Mouse (Mus musculus): Measurements from ENCODE around the gene 4930558K02Rik. TPM values are rescaled to one million over a fixed set of nuclear protein-coding genes. Genes with fewer than 3 reads are reported as not detected.

Gene 4930558K02Rik
- polyA plus RNA-seq (2011; ENCODE audit: insufficient read depth, insufficient read length, low replicate concordance, missing spikeins): not detected in 2 replicates

DNA sequence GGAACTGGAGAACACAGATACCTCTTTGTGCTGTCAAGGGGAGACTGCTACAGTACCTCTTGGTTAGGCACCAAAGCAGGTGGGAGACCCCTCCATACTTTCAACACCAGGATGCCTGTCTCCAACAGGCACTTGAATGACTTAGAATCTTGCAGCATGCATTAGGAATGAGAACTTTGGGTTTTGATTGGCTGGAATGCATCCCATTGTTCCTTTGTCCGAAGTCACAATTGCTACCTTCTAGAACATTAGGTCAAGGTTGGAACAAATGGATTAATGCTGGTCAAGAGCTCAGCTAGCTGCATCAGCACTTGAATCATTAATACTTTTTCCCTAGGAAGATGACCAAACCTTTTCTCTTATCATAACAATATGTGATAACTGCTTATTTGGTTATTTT is at the start of gene 4930558K02Rik:
4930558K02Rik (minus strand) TSS at position 101 of the 400 bp plus-strand sequence.
- H3K27ac ChIP-seq (ENCODE audit: control insufficient read depth, insufficient read depth, low read depth, low read length, poor library complexity): no peak within 1 kb of the TSS
- WGBS: 82% methylated on average over 1 of the region's 1 CpGs
- no peak for TF ChIP-seq POLR2A (IDR thresholded peaks at IDR 0.05; ENCODE audit: borderline replicate concordance, control insufficient read depth, low read depth, low read length)
- TF ChIP-seq CTCF (IDR thresholded peaks at IDR 0.05; ENCODE audit: control insufficient read depth, insufficient read depth, low read length): no peak
- no peaks in the 10 kb centered on the region for H3K4me1 ChIP-seq (ENCODE audit: control insufficient read depth, insufficient read depth, low read length)
- no peak within 1 kb of the TSS for H3K4me3 ChIP-seq (replicated peaks; ENCODE audit: control insufficient read depth, low read depth, low read length)

GRCm38 (mm10) chr1:162023681-162024270 is 44.3 kb upstream of the 4930558K02Rik start:
- TF ChIP-seq CTCF (IDR thresholded peaks at IDR 0.05; ENCODE audit: control insufficient read depth, insufficient read depth, low read length) (no peak), POLR2A (IDR thresholded peaks at IDR 0.05; ENCODE audit: borderline replicate concordance, control insufficient read depth, low read depth, low read length) (no peak)
- 81% methylated on average over 8 of the region's 8 CpGs for WGBS
- H3K4me1 ChIP-seq (ENCODE audit: control insufficient read depth, insufficient read depth, low read length): no peaks in the 10 kb centered on the region
- no peak overlapping the region for H3K4me3 ChIP-seq (replicated peaks; ENCODE audit: control insufficient read depth, low read depth, low read length)
- no peak overlapping the region for H3K27ac ChIP-seq (ENCODE audit: control insufficient read depth, insufficient read depth, low read depth, low read length, poor library complexity)

GRCm38 (mm10) chr1:162020766-162021165 is 41.3 kb upstream of the 4930558K02Rik start:
- no peak overlapping the region for H3K27ac ChIP-seq (ENCODE audit: control insufficient read depth, insufficient read depth, low read depth, low read length, poor library complexity)
- TF ChIP-seq CTCF (IDR thresholded peaks at IDR 0.05; ENCODE audit: control insufficient read depth, insufficient read depth, low read length): no peak
- TF ChIP-seq POLR2A (IDR thresholded peaks at IDR 0.05; ENCODE audit: borderline replicate concordance, control insufficient read depth, low read depth, low read length): no peak
- H3K4me3 ChIP-seq (replicated peaks; ENCODE audit: control insufficient read depth, low read depth, low read length): no peak overlapping the region
- H3K4me1 ChIP-seq (ENCODE audit: control insufficient read depth, insufficient read depth, low read length): no peaks in the 10 kb centered on the region
- WGBS: 80% methylated on average over 4 of the region's 4 CpGs

DNA sequence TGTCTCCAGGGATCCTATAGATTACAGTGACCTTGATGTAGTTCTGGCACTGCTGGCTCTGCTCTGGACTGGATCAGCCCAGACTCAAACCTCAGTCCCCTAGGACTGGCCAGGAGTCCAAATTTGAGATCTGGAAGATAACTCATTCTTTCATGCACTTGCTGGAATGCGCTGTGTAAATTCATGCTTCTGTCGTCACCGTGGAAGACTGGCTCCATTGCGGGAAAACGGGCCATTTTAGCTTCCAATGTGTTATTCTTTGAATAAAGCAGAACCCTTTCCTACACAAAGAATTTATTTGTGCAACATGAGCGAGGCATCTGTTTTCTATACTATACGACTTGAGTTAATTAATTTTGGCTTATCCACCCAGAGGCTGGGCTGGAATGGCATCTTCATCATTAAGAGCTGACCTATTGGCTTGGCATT is 40.9 kb upstream of the 4930558K02Rik start:
- Histone ChIP-seq H3K4me3 (replicated peaks; ENCODE audit: control insufficient read depth, low read depth, low read length) (no peak overlapping the region), H3K27ac (ENCODE audit: control insufficient read depth, insufficient read depth, low read depth, low read length, poor library complexity) (no peak overlapping the region), H3K4me1 (ENCODE audit: control insufficient read depth, insufficient read depth, low read length) (no peaks in the 10 kb centered on the region)
- 87% methylated on average over 7 of the region's 7 CpGs for WGBS
- TF ChIP-seq CTCF (IDR thresholded peaks at IDR 0.05; ENCODE audit: control insufficient read depth, insufficient read depth, low read length): no peak
- TF ChIP-seq POLR2A (IDR thresholded peaks at IDR 0.05; ENCODE audit: borderline replicate concordance, control insufficient read depth, low read depth, low read length): no peak

DNA sequence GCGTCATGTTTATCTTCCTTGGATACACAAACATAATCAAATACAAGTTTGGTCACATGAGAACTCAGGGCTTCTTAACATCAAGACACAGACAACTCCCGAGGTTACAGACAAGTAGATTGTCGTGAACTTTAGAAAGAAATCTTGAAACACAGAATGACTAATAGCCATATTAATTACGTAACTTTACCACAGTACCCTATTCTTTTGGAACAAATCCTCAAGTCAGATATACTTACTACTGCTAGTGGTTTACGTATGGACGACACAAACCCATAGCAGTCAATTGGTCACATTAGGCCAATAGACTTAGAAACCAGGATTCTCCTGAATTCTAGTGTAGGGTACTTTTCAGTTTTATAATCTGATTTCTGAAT is 39.2 kb upstream of the 4930558K02Rik start:
- TF ChIP-seq POLR2A (IDR thresholded peaks at IDR 0.05; ENCODE audit: borderline replicate concordance, control insufficient read depth, low read depth, low read length): no peak
- no peak for TF ChIP-seq CTCF (IDR thresholded peaks at IDR 0.05; ENCODE audit: control insufficient read depth, insufficient read depth, low read length)
- Histone ChIP-seq H3K4me1 (ENCODE audit: control insufficient read depth, insufficient read depth, low read length) (no peaks in the 10 kb centered on the region), H3K27ac (ENCODE audit: control insufficient read depth, insufficient read depth, low read depth, low read length, poor library complexity) (no peak overlapping the region), H3K4me3 (replicated peaks; ENCODE audit: control insufficient read depth, low read depth, low read length) (no peak overlapping the region)
- 42% methylated on average over 6 of the region's 6 CpGs for WGBS

DNA sequence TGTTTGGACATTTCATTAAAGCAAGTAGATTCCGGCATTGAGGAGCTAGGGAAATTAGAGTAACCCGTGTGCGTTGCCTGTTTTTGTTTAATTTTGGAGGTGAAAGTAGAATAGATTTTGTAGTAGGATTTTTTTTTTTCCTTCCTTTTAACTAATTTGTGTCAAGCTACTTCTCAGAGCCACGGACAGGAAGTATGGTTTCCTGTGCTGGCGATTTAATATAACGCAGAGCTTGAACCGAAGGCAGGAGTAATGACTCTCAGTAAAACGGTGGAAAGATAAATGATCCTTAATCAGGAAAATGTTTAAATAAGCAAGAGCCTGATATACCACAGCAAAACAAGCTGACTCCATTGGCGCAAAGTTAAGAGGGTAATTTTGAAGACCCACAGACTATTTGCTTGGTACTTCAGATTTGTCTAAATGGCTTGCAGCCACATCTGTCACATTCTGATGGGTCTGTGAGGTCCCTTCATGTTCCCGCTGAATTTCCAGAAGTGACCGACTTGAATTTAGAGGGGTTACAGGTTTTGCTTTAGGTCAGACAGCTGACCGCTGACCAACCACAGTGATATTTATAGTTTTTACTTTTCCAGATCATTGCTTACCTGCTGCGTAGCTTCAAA is 38.7 kb upstream of the 4930558K02Rik start:
- Histone ChIP-seq H3K27ac (ENCODE audit: control insufficient read depth, insufficient read depth, low read depth, low read length, poor library complexity) (no peak overlapping the region), H3K4me1 (ENCODE audit: control insufficient read depth, insufficient read depth, low read length) (no peaks in the 10 kb centered on the region), H3K4me3 (replicated peaks; ENCODE audit: control insufficient read depth, low read depth, low read length) (no peak overlapping the region)
- TF ChIP-seq CTCF (IDR thresholded peaks at IDR 0.05; ENCODE audit: control insufficient read depth, insufficient read depth, low read length) (no peak), POLR2A (IDR thresholded peaks at IDR 0.05; ENCODE audit: borderline replicate concordance, control insufficient read depth, low read depth, low read length) (no peak)
- 12% methylated on average over 13 of the region's 13 CpGs for whole genome bisulfite sequencing

GRCm38 (mm10) chr1:162016982-162017381 is 37.5 kb upstream of the 4930558K02Rik start:
- 68% methylated on average over 7 of the region's 7 CpGs for WGBS
- Histone ChIP-seq H3K4me3 (replicated peaks; ENCODE audit: control insufficient read depth, low read depth, low read length) (no peak overlapping the region), H3K4me1 (ENCODE audit: control insufficient read depth, insufficient read depth, low read length) (no peaks in the 10 kb centered on the region), H3K27ac (ENCODE audit: control insufficient read depth, insufficient read depth, low read depth, low read length, poor library complexity) (no peak overlapping the region)
- TF ChIP-seq POLR2A (IDR thresholded peaks at IDR 0.05; ENCODE audit: borderline replicate concordance, control insufficient read depth, low read depth, low read length) (no peak), CTCF (IDR thresholded peaks at IDR 0.05; ENCODE audit: control insufficient read depth, insufficient read depth, low read length) (no peak)

DNA sequence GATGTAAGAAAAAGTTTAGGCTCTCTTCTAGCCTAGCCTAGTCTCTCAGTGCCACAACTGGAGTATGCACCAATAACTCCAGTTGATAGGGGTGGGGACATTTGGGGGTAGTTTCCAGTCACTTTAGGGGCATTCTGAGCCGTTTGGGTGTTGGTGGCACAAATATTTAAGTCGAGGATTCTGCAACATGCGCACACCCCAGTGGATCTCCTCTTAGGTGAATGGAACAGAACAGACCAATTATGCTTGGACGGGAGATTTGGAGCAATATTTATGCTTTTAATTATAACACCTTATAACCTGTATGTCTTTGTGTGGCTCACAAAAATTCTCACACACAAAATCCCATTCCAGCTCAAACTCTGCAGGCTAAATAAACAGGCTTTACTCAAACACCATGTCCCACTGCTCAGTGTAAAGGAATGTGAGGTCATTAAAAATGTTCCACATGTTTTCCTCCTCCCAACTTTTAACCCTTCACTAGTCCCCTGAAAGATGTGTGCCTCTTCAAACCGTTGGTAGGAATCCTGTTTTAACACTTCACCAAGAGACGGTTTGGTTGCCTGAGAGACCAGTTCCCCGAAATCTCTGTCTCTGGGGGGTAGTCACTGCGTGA is 35.9 kb upstream of the 4930558K02Rik start:
- WGBS: 76% methylated on average over 8 of the region's 8 CpGs
- TF ChIP-seq POLR2A (IDR thresholded peaks at IDR 0.05; ENCODE audit: borderline replicate concordance, control insufficient read depth, low read depth, low read length): no peak
- no peak for TF ChIP-seq CTCF (IDR thresholded peaks at IDR 0.05; ENCODE audit: control insufficient read depth, insufficient read depth, low read length)

More for the DNA sequence above, 35.9 kb upstream of the 4930558K02Rik start:
- Histone ChIP-seq H3K4me1 (ENCODE audit: control insufficient read depth, insufficient read depth, low read length) (no peaks in the 10 kb centered on the region), H3K27ac (ENCODE audit: control insufficient read depth, insufficient read depth, low read depth, low read length, poor library complexity) (no peak overlapping the region), H3K4me3 (replicated peaks; ENCODE audit: control insufficient read depth, low read depth, low read length) (no peak overlapping the region)
